Mouse (Mus musculus) testis, postnatal 10 days (tissue): ENCODE results near the gene Grb2.

ENCODE experiments used
- DNase-seq: peaks from one replicate; pipeline ENCODE4 v3.0.0; 2021; ENCODE audit warnings: low spot score

The Grb2 gene

DNA sequence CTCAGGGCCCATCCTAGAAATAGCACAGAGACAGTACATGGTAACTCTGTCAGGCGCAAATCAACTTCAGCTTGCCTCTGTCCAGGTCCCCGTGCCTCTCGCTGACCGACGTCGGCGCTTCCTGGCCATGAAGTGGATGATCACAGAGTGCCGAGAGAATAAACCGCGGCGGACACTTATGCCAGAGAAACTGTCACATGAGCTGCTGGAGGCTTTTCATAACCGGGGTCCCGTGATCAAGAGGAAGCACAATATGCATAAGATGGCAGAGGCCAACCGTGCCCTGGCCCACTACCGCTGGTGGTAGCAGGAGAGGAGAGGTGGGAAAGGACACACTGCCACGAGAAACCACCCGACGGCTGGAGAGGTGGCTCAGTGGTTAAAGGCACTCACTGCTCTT, 101.7 kb downstream of the Grb2 start:
- DNase-seq: no peak

DNA sequence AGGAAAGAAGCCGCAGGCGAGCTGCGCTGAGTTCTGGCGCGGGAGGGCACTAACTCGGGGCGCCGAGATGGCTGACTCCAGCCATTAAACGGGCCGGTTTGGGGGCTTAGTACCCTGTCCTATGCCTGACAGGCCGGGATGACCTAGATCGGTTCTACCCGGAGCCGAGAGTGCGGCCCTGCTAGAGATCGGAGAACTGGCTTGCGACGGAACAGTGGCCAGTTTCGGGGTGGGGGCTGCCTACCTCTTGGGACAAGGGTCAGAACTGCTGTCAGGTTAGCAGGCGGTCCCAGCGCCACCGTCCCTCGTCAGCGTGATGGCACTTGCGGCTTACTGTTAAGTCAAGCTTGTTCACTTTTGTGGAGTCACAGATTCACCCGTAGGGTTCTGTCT, 104.1 kb downstream of the Grb2 start:
- DNase-seq: peak; percentile 67

GRCm38 (mm10) chr11:115603476-115604303, 104.7 kb downstream of the Grb2 start, which contains the start of the genes Mrps7 and Gga3:
Mrps7 (plus strand) TSS chr11:115603925.
Gga3 (minus strand) TSS chr11:115604051.
- peak; percentile 96 for DNase-seq

GRCm38 (mm10) chr11:115603128-115603475, 105.3 kb downstream of the Grb2 start:
- DNase-seq: no peak

GRCm38 (mm10) chr11:115601174-115601573, 107.2 kb downstream of the Grb2 start:
- DNase-seq: no peak

DNA sequence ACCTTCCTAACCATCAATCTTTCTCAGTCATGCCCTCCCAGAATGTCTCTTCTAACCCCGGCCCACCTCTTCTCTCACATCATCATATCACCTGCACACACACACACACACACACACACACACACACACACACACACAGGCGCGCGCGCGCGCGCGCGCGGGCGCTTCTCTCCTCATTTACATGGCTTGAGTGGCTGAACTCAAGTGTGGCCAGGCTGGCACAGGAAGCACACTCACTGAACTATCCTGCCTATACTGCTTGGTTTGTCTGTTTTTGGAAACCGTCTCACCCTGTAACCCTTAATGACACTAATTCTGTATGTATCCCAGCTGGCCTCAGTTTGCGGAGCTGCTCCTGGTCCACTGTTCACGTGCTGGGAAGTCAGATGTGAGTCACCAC, 107.7 kb downstream of the Grb2 start:
- no peak for DNase-seq

DNA sequence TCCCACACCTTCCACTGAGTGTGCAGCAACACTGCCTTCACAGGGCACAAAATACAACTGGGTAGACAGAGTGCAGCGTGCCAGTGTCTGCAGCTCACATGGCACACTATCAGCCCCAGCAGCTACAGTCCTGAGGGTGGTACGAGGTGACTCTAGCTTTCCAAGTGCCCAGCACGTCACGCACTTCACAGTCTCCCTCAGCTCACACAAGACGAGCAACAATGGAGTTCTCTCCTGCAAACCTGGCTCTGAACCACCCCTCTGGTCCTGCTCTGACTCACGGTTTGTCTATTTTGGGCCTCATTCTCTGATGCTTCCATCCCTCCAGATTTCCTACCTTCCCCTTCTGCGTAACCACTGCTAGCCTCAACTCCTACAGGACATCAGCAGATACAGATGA, 108.7 kb downstream of the Grb2 start:
- no peak for DNase-seq

- DNase-seq: no peak
These were observed 110.1 kb downstream of the Grb2 start for GRCm38 (mm10) chr11:115598309-115598708.

- no peak for DNase-seq
These were observed 113.2 kb downstream of the Grb2 start for GRCm38 (mm10) chr11:115595209-115595608.
